In the genomic region with DNA sequence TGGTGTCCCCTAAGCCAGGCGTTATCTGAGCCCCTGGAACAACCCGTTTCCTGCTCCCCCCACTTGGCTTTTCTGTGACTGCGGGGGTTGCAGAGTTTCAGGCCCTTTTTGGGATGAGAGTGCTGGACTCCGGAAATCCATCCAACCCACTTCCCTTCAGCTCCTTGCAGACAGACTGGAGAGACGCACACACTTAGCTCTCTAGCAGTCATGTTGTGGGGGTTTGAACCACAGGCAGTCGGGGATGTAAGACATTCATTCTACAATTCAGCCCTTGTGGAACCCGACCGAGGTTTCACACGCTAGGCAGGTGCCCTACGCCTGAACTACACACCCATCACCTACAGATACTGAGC, we compare ENCODE assay signal across 8 mouse cellular contexts. TPM values are rescaled to one million over a fixed set of nuclear protein-coding genes. Genes with fewer than 3 reads are reported as not detected.
DNase-seq lines count a peak whose midpoint lies in the region; ATAC-seq and TF ChIP-seq lines count a peak whose summit lies in the region.

No protein-coding gene starts in this region.

- peaks cover 4% of the 10 kb centered on the region; the same call in 1 of the 2 replicates for H3K4me1 ChIP-seq in kidney, adult 2 months (ENCODE audit: control insufficient read depth, insufficient read depth, low read length)
- no peaks in the 10 kb centered on the region; the same call in 1 of the 2 replicates for H3K4me1 ChIP-seq in bone marrow, adult 2 months (ENCODE audit: control insufficient read depth, insufficient read depth, low read length)
- peaks cover 26% of the 10 kb centered on the region for H3K4me1 ChIP-seq in hindbrain, embryonic 10.5 days (replicated peaks)
- peaks cover 14% of the 10 kb centered on the region for H3K4me1 ChIP-seq in midbrain, embryonic 11.5 days (ENCODE audit: control insufficient read depth, insufficient read depth, low read length)

- DNase-seq in kidney, adult 2 months = no peak
- DNase-seq in kidney, postnatal 10 days = no peak
- DNase-seq in hindbrain, embryonic 10.5 days (ENCODE audit: low spot score) = no peak
- no peak for DNase-seq in midbrain, embryonic 11.5 days (ENCODE audit: low spot score, missing footprints)
- no peak for DNase-seq in layer of hippocampus, adult 9-10 months (ENCODE audit: low spot score)
- DNase-seq in right cerebral cortex, adult 18-20 months = no peak
- no peak for DNase-seq in ovary, adult 18-20 months (ENCODE audit: low spot score)

- 0 out of 2 replicates have a peak overlapping the region, but pooled peaks have one; percentile 79 for H3K27ac ChIP-seq in kidney, adult 2 months (ENCODE audit: insufficient read depth, low read depth, low read length)
- no peak overlapping the region for H3K27ac ChIP-seq in bone marrow, adult 2 months (ENCODE audit: control insufficient read depth, insufficient read depth, low read depth, low read length, poor library complexity)
- H3K27ac ChIP-seq in hindbrain, embryonic 10.5 days = peak overlapping the region; percentile 96
- H3K27ac ChIP-seq in midbrain, embryonic 11.5 days (ENCODE audit: low read depth, low read length) = no peak overlapping the region

- TF ChIP-seq POLR2A in kidney, adult 2 months (IDR thresholded peaks at IDR 0.05; ENCODE audit: low read depth, low read length) = no peak
- TF ChIP-seq POLR2A in bone marrow, adult 2 months (IDR thresholded peaks at IDR 0.05; ENCODE audit: borderline replicate concordance, control insufficient read depth, low read depth, low read length) = no peak

- no peak for TF ChIP-seq CTCF in kidney, adult 2 months (conservative IDR thresholded peaks at IDR 0.05; ENCODE audit: insufficient read depth, insufficient read length, low read depth, low read length)
- no peak for TF ChIP-seq CTCF in bone marrow, adult 2 months (IDR thresholded peaks at IDR 0.05; ENCODE audit: control insufficient read depth, insufficient read depth, low read length)

- ATAC-seq in midbrain, embryonic 11.5 days (ENCODE audit: low FRiP score) = no peak

- no peaks in the 10 kb centered on the region for H3K9me3 ChIP-seq in hindbrain, embryonic 10.5 days
- no peaks in the 10 kb centered on the region for H3K9me3 ChIP-seq in midbrain, embryonic 11.5 days (ENCODE audit: control insufficient read depth, low read length)

- H3K4me3 ChIP-seq in kidney, adult 2 months (ENCODE audit: insufficient read depth, low read depth, low read length) = peak overlapping the region; percentile 83
- peak overlapping the region; percentile 77 for H3K4me3 ChIP-seq in bone marrow, adult 2 months (replicated peaks; ENCODE audit: control insufficient read depth, low read depth, low read length)
- H3K4me3 ChIP-seq in hindbrain, embryonic 10.5 days = peak overlapping the region; percentile 92
- H3K4me3 ChIP-seq in midbrain, embryonic 11.5 days (ENCODE audit: low read depth, low read length) = peak overlapping the region; percentile 72

- no peaks in the 10 kb centered on the region for H3K27me3 ChIP-seq in kidney, adult 2 months (replicated peaks; ENCODE audit: control insufficient read depth, insufficient read depth, low read length)
- no peaks in the 10 kb centered on the region for H3K27me3 ChIP-seq in hindbrain, embryonic 10.5 days (ENCODE audit: insufficient read depth, poor library complexity, severe bottlenecking)
- no peaks in the 10 kb centered on the region for H3K27me3 ChIP-seq in midbrain, embryonic 11.5 days (ENCODE audit: control insufficient read depth, insufficient read depth, low read length)

- 26% methylated on average over 10 of the region's 10 CpGs for WGBS in kidney, adult 2 months
- 27% methylated on average over 10 of the region's 10 CpGs for whole genome bisulfite sequencing in bone marrow, adult 2 months
- WGBS in hindbrain, embryonic 10.5 days = 53% methylated on average over 10 of the region's 10 CpGs
- 54% methylated on average over 10 of the region's 10 CpGs for WGBS in midbrain, embryonic 11.5 days

- no peaks in the 10 kb centered on the region for H3K36me3 ChIP-seq in kidney, adult 2 months (ENCODE audit: control insufficient read depth, insufficient read depth, low read length)
- H3K36me3 ChIP-seq in hindbrain, embryonic 10.5 days = peaks cover 39% of the 10 kb centered on the region
- no peaks in the 10 kb centered on the region for H3K36me3 ChIP-seq in midbrain, embryonic 11.5 days (ENCODE audit: control insufficient read depth, insufficient read depth, low read length)

- peak overlapping the region; percentile 92 for H3K4me2 ChIP-seq in midbrain, embryonic 11.5 days

- peak overlapping the region; percentile 88 for H3K9ac ChIP-seq in midbrain, embryonic 11.5 days (ENCODE audit: low read length)

RNA-seq across cellular contexts. Expression of a gene that starts 1.2 kb away (rescaled TPM):
- polyA plus RNA-seq in kidney, adult 2 months (2012; rRNA removed) = 57.6 and 66.6 TPM in 2 replicates
- polyA plus RNA-seq in bone marrow, adult 2 months (2011; ENCODE audit: insufficient read depth, insufficient read length, low replicate concordance, missing spikeins) = 14.8 and 17.3 TPM in 2 replicates
- 221 and 240 TPM in 2 replicates for polyA plus RNA-seq in hindbrain, embryonic 10.5 days (2016; fragmentation: Nextera tagmentation; extraction: Ambion mirVana)
- 184 TPM in 2 replicates for polyA plus RNA-seq in midbrain, embryonic 11.5 days (2014; fragmentation: Nextera tagmentation; extraction: Ambion mirVana)

RNA-seq across cellular contexts. Expression of a gene that starts 12.8 kb away (rescaled TPM):
- 21.8 and 23.3 TPM in 2 replicates for polyA plus RNA-seq in kidney, adult 2 months (2012; rRNA removed)
- 0.41 and 0.57 TPM in 2 replicates for polyA plus RNA-seq in bone marrow, adult 2 months (2011; ENCODE audit: insufficient read depth, insufficient read length, low replicate concordance, missing spikeins)
- 0.58 and 0.62 TPM in 2 replicates for polyA plus RNA-seq in hindbrain, embryonic 10.5 days (2016; fragmentation: Nextera tagmentation; extraction: Ambion mirVana)
- polyA plus RNA-seq in midbrain, embryonic 11.5 days (2014; fragmentation: Nextera tagmentation; extraction: Ambion mirVana) = 0.31 and 0.37 TPM in 2 replicates

RNA-seq across cellular contexts. Expression of a gene that starts 45.3 kb away (rescaled TPM):
- 81.9 and 98.1 TPM in 2 replicates for polyA plus RNA-seq in kidney, adult 2 months (2012; rRNA removed)
- 44.4 and 94.3 TPM in 2 replicates for polyA plus RNA-seq in bone marrow, adult 2 months (2011; ENCODE audit: insufficient read depth, insufficient read length, low replicate concordance, missing spikeins)
- 28.2 and 29.9 TPM in 2 replicates for polyA plus RNA-seq in hindbrain, embryonic 10.5 days (2016; fragmentation: Nextera tagmentation; extraction: Ambion mirVana)
- 18.6 and 20.3 TPM in 2 replicates for polyA plus RNA-seq in midbrain, embryonic 11.5 days (2014; fragmentation: Nextera tagmentation; extraction: Ambion mirVana)

RNA-seq across cellular contexts. Expression of a gene that starts 45.6 kb away (rescaled TPM):
- 32.2 and 33.2 TPM in 2 replicates for polyA plus RNA-seq in kidney, adult 2 months (2012; rRNA removed)
- 23.8 and 23.9 TPM in 2 replicates for polyA plus RNA-seq in bone marrow, adult 2 months (2011; ENCODE audit: insufficient read depth, insufficient read length, low replicate concordance, missing spikeins)
- polyA plus RNA-seq in hindbrain, embryonic 10.5 days (2016; fragmentation: Nextera tagmentation; extraction: Ambion mirVana) = 71.9 and 84.2 TPM in 2 replicates
- 61.1 and 71.3 TPM in 2 replicates for polyA plus RNA-seq in midbrain, embryonic 11.5 days (2014; fragmentation: Nextera tagmentation; extraction: Ambion mirVana)

RNA-seq across cellular contexts. Expression of a gene that starts 45.9 kb away (rescaled TPM):
- 793 and 827 TPM in 2 replicates for polyA plus RNA-seq in kidney, adult 2 months (2012; rRNA removed)
- 136 and 233 TPM in 2 replicates for polyA plus RNA-seq in bone marrow, adult 2 months (2011; ENCODE audit: insufficient read depth, insufficient read length, low replicate concordance, missing spikeins)
- polyA plus RNA-seq in hindbrain, embryonic 10.5 days (2016; fragmentation: Nextera tagmentation; extraction: Ambion mirVana) = 714 and 783 TPM in 2 replicates
- 680 and 686 TPM in 2 replicates for polyA plus RNA-seq in midbrain, embryonic 11.5 days (2014; fragmentation: Nextera tagmentation; extraction: Ambion mirVana)

Comparison
In these comparisons a context has a peak if more than half of its experiments do, and no peak if none do; other contexts are left out.
1. H3K27ac ChIP-seq: peak in kidney, adult 2 months (single experiment) and hindbrain, embryonic 10.5 days (single experiment); none in bone marrow, adult 2 months (single experiment) and midbrain, embryonic 11.5 days (single experiment).
2. RNA of a gene that starts 12.8 kb away (polyA plus RNA-seq): 21.8 to 23.3 TPM in kidney, adult 2 months; 0.58 to 0.62 TPM in hindbrain, embryonic 10.5 days, 0.41 to 0.57 TPM in bone marrow, adult 2 months and 0.31 to 0.37 TPM in midbrain, embryonic 11.5 days; every median in the first group is over 10 times any median in the second.
3. Peak in every context shown above with its lines, with median percentiles within 50 percentile points of each other: H3K4me3 ChIP-seq.